Comparison of ENCODE assay signal across 30 mouse cellular contexts in the genomic region with DNA sequence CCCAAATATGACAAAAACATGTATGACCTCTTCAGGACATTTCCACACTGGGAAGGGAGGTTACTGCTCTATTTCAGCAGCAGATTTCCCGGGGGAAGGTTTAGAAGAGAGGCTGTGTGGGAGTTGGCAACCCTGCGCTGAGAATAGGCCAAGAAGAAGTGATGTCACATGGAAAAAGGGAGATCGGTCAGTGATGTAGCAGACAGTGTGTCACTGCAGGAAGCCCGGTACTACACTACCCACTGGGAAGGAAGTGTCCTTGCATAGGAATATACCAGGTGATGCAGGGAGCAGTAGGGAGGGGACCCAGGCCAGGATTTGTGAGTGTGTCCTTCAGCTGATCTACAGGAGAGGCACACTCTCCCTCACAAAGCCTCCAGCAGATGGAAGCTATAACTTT. TPM values are rescaled to one million over a fixed set of nuclear protein-coding genes. Genes with fewer than 3 reads are reported as not detected.
DNase-seq lines count a peak whose midpoint lies in the region; ATAC-seq and TF ChIP-seq lines count a peak whose summit lies in the region.
"Not testable (repeated sequence)": the region's sequence is repeated elsewhere in the genome, so short reads cannot be mapped to it uniquely, and the experiment has no call there.
"Had no signal": no experiment of that assay in that cellular context is flagged by ENCODE, and none has a peak within 500 bp of the region (broad histone marks: within the 10 kb centered on the region; RNA-seq: fewer than 3 reads in every experiment).

No protein-coding gene starts in this region.

- H3K4me3 ChIP-seq in gastrocnemius, adult 2 months: not testable (repeated sequence)

- TF ChIP-seq CTCF in gastrocnemius, adult 2 months (IDR thresholded peaks at IDR 0.05): not testable (repeated sequence)

- peak; percentile 21 for DNase-seq in adrenal gland, postnatal 14 days
- peak; percentile 4 to 31 for DNase-seq in frontal cortex, adult 2 months (ENCODE audit: extremely low spot score in 1 of 2, low spot score in 1 of 2)
- peak; percentile 25 for DNase-seq in gastrocnemius, adult 2 months
- DNase-seq in gonadal fat pad, adult 2 months (ENCODE audit: low read depth): peak; percentile 16
- DNase-seq in heart, postnatal 4 days: peak; percentile 14
- DNase-seq in right cerebral cortex, adult 2 months (ENCODE audit: low spot score in 2 of 2): peak; percentile 2 to 11

- not testable (repeated sequence) for H3K27ac ChIP-seq in gastrocnemius, adult 2 months

- ATAC-seq in megakaryocyte progenitor cell, adult 5-6 weeks (replicated peaks; ENCODE audit: poor library complexity): 0 out of 2 replicates have a peak, but pooled peaks have one; percentile 14

- intact Hi-C loops in gastrocnemius, adult 2 months (cut with DNase I): not testable (repeated sequence)

RNA-seq across cellular contexts. Expression of a gene that starts 4.2 kb away (rescaled TPM):
- not detected in 2 replicates for total RNA-seq in adrenal gland, postnatal 14 days (2021)
- polyA plus RNA-seq in frontal cortex, adult 2 months (2012; rRNA removed): not detected in 2 replicates
- total RNA-seq in gastrocnemius, adult 2 months (2021): not detected
- not detected in 2 replicates for polyA plus RNA-seq in gonadal fat pad, adult 2 months (2012; rRNA removed)
- not detected for total RNA-seq in heart, postnatal 4 days (2021)
- total RNA-seq in megakaryocyte progenitor cell, adult 5-6 weeks (2015): not detected in 2 replicates
- total RNA-seq in megakaryocyte progenitor cell, adult 5-6 weeks (2017): not detected in 2 replicates
- total RNA-seq: adrenal gland, adult 8-10 months; adrenal gland, postnatal 4 days; gastrocnemius, postnatal 36 days; heart, adult 8-10 months; heart, postnatal 14 days; hematopoietic stem cell, adult 5-6 weeks; MEL had no signal
- polyA plus RNA-seq: brain, embryonic 14.5 days; C2C12; CD4-positive, CD25-positive, alpha-beta regulatory T cell, adult 4 months; cortical plate, adult 2 months; embryonic facial prominence, embryonic 10.5 days; embryonic facial prominence, embryonic 13.5 days; erythroblast, embryonic 14.5 days; forebrain, embryonic 12.5 days; forebrain, embryonic 15.5 days; heart, embryonic 11.5 days; heart, embryonic 14.5 days; hindbrain, embryonic 12.5 days; hindbrain, embryonic 15.5 days; intestine, embryonic 14.5 days; intestine, postnatal 0 days; kidney, adult 2 months had no signal

RNA-seq across cellular contexts. Expression of a gene that starts 9.5 kb away (rescaled TPM):
- not detected in 2 replicates for total RNA-seq in adrenal gland, postnatal 14 days (2021)
- polyA plus RNA-seq in frontal cortex, adult 2 months (2012; rRNA removed): not detected in 2 replicates
- total RNA-seq in gastrocnemius, adult 2 months (2021): not detected
- polyA plus RNA-seq in gonadal fat pad, adult 2 months (2012; rRNA removed): not detected in 2 replicates
- total RNA-seq in heart, postnatal 4 days (2021): not detected
- total RNA-seq in megakaryocyte progenitor cell, adult 5-6 weeks (2015): not detected in 2 replicates
- total RNA-seq in megakaryocyte progenitor cell, adult 5-6 weeks (2017): not detected in 2 replicates
- total RNA-seq: adrenal gland, adult 8-10 months; adrenal gland, postnatal 4 days; gastrocnemius, postnatal 36 days; heart, adult 8-10 months; heart, postnatal 14 days; hematopoietic stem cell, adult 5-6 weeks; MEL had no signal
- polyA plus RNA-seq: C2C12; CD4-positive, CD25-positive, alpha-beta regulatory T cell, adult 4 months; cortical plate, adult 2 months; embryonic facial prominence, embryonic 10.5 days; embryonic facial prominence, embryonic 13.5 days; erythroblast, embryonic 14.5 days; forebrain, embryonic 12.5 days; forebrain, embryonic 15.5 days; heart, embryonic 11.5 days; heart, embryonic 14.5 days; hindbrain, embryonic 12.5 days; hindbrain, embryonic 15.5 days; intestine, embryonic 14.5 days; intestine, postnatal 0 days; kidney, adult 2 months had no signal

RNA-seq across cellular contexts. Expression of a gene that starts 20.9 kb away (rescaled TPM):
- not detected in 2 replicates for total RNA-seq in adrenal gland, postnatal 14 days (2021)
- polyA plus RNA-seq in frontal cortex, adult 2 months (2012; rRNA removed): not detected in 2 replicates
- not detected for total RNA-seq in gastrocnemius, adult 2 months (2021)
- polyA plus RNA-seq in gonadal fat pad, adult 2 months (2012; rRNA removed): not detected in 2 replicates
- not detected for total RNA-seq in heart, postnatal 4 days (2021)
- total RNA-seq in megakaryocyte progenitor cell, adult 5-6 weeks (2015): not detected in 2 replicates
- total RNA-seq in megakaryocyte progenitor cell, adult 5-6 weeks (2017): not detected in 2 replicates
- total RNA-seq: adrenal gland, adult 8-10 months; adrenal gland, postnatal 4 days; gastrocnemius, postnatal 36 days; heart, adult 8-10 months; heart, postnatal 14 days; hematopoietic stem cell, adult 5-6 weeks; MEL had no signal
- polyA plus RNA-seq: brain, embryonic 14.5 days; C2C12; CD4-positive, CD25-positive, alpha-beta regulatory T cell, adult 4 months; cortical plate, adult 2 months; embryonic facial prominence, embryonic 10.5 days; embryonic facial prominence, embryonic 13.5 days; erythroblast, embryonic 14.5 days; forebrain, embryonic 12.5 days; forebrain, embryonic 15.5 days; heart, embryonic 11.5 days; heart, embryonic 14.5 days; hindbrain, embryonic 12.5 days; hindbrain, embryonic 15.5 days; intestine, embryonic 14.5 days; intestine, postnatal 0 days; kidney, adult 2 months had no signal

RNA-seq across cellular contexts. Expression of a gene that starts 35.6 kb away (rescaled TPM):
- not detected in 2 replicates for total RNA-seq in adrenal gland, postnatal 14 days (2021)
- polyA plus RNA-seq in frontal cortex, adult 2 months (2012; rRNA removed): not detected in 2 replicates
- not detected for total RNA-seq in gastrocnemius, adult 2 months (2021)
- polyA plus RNA-seq in gonadal fat pad, adult 2 months (2012; rRNA removed): not detected in 2 replicates
- not detected for total RNA-seq in heart, postnatal 4 days (2021)
- total RNA-seq in megakaryocyte progenitor cell, adult 5-6 weeks (2015): not detected in 2 replicates
- not detected in 2 replicates for total RNA-seq in megakaryocyte progenitor cell, adult 5-6 weeks (2017)
- total RNA-seq: adrenal gland, adult 8-10 months; adrenal gland, postnatal 4 days; gastrocnemius, postnatal 36 days; heart, adult 8-10 months; heart, postnatal 14 days; hematopoietic stem cell, adult 5-6 weeks; MEL had no signal
- polyA plus RNA-seq: brain, embryonic 14.5 days; C2C12; CD4-positive, CD25-positive, alpha-beta regulatory T cell, adult 4 months; cortical plate, adult 2 months; embryonic facial prominence, embryonic 10.5 days; embryonic facial prominence, embryonic 13.5 days; erythroblast, embryonic 14.5 days; forebrain, embryonic 12.5 days; forebrain, embryonic 15.5 days; heart, embryonic 11.5 days; heart, embryonic 14.5 days; hindbrain, embryonic 12.5 days; hindbrain, embryonic 15.5 days; intestine, embryonic 14.5 days; intestine, postnatal 0 days; kidney, adult 2 months had no signal

RNA-seq across cellular contexts. Expression of a gene that starts 46.5 kb away (rescaled TPM):
- total RNA-seq in adrenal gland, postnatal 14 days (2021): not detected in 2 replicates
- polyA plus RNA-seq in frontal cortex, adult 2 months (2012; rRNA removed): not detected in 2 replicates
- total RNA-seq in gastrocnemius, adult 2 months (2021): not detected
- polyA plus RNA-seq in gonadal fat pad, adult 2 months (2012; rRNA removed): not detected in 2 replicates
- total RNA-seq in heart, postnatal 4 days (2021): not detected
- total RNA-seq in megakaryocyte progenitor cell, adult 5-6 weeks (2015): not detected in 2 replicates
- total RNA-seq in megakaryocyte progenitor cell, adult 5-6 weeks (2017): not detected in 2 replicates
- total RNA-seq: adrenal gland, adult 8-10 months; adrenal gland, postnatal 4 days; gastrocnemius, postnatal 36 days; heart, adult 8-10 months; heart, postnatal 14 days; hematopoietic stem cell, adult 5-6 weeks; MEL had no signal
- polyA plus RNA-seq: brain, embryonic 14.5 days; C2C12; CD4-positive, CD25-positive, alpha-beta regulatory T cell, adult 4 months; cortical plate, adult 2 months; embryonic facial prominence, embryonic 10.5 days; embryonic facial prominence, embryonic 13.5 days; erythroblast, embryonic 14.5 days; forebrain, embryonic 12.5 days; forebrain, embryonic 15.5 days; heart, embryonic 11.5 days; heart, embryonic 14.5 days; hindbrain, embryonic 12.5 days; hindbrain, embryonic 15.5 days; intestine, embryonic 14.5 days; intestine, postnatal 0 days; kidney, adult 2 months had no signal
